Mouse (Mus musculus): ENCODE measurements around the gene Fbxw11. TPM values are rescaled to one million over a fixed set of nuclear protein-coding genes. Genes with fewer than 3 reads are reported as not detected.

The Fbxw11 gene
- polyA plus RNA-seq, 1 experiment from 2014 or later = 65.1 TPM

DNA sequence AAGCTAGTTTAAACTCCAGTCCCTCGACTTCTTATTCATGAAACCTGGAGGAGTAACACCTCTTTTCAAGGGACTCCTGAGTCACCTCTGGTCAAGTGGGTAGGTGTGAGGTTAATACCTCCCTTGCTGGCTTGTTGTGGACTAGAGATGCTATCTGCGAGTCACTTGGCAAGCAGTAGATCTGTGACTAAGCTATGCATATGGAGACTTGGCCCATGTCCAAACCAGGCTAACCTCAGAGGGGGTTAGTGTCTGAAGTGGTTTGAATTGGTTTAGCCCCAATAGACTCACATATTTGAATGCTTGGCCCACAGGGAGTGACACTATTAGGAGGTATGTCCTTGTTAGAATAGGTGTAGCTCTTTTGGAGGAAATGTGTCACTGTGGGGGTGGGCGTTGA lies 120.2 kb downstream of the Fbxw11 start:
- 65% methylated on average over 3 of the region's 3 CpGs for WGBS
- H3K9me3 ChIP-seq (replicated peaks) = no peaks in the 10 kb centered on the region
- H3K4me1 ChIP-seq = no peaks in the 10 kb centered on the region
- no peak overlapping the region for H3K4me2 ChIP-seq (replicated peaks)
- H3K9ac ChIP-seq = no peak overlapping the region
- no peaks in the 10 kb centered on the region for H3K27me3 ChIP-seq
- no peak overlapping the region for H3K27ac ChIP-seq (replicated peaks)
- no peak overlapping the region for H3K4me3 ChIP-seq (replicated peaks)
- no peaks in the 10 kb centered on the region for H3K36me3 ChIP-seq
- ATAC-seq (ENCODE audit: insufficient number of reproducible peaks, low FRiP score, low TSS enrichment, low read depth) = no peak

DNA sequence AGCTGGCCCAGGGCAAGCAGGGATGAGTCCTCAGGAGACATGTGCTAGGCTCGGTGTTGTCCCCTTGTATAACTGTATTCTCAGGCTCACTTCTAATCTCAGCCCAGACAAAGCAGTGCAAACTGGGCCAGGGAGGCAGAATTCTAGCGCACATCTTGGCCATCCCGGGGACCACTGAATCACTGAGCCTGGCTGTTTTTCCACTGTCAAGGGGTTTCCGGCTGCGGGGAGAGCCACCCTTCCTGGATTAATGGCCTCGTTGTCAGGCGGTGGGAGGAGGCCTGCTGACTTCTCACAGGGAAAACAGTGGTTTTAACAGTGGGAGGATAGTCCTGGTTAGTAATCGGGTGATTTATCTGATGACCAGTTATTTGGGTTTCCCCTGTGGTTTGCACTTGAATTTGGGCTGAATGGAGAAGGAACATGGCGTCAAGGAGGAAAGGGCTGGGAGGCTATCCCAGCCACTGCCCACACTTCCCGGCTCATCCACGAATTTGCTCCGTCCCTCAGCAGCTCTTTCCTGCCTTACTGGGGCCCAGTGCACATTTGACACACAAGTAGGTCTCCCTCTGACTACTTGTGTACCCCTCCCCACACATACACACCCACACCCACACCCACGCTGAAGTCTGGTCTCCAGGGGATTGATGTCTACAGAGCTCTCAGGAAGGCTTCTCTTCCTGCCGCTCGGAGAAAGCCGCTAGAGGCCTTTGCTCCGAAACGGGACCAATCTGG lies 125.1 kb downstream of the Fbxw11 start:
- Histone ChIP-seq H3K9me3 (replicated peaks) (no peaks in the 10 kb centered on the region), H3K27me3 (no peaks in the 10 kb centered on the region), H3K9ac (no peak overlapping the region), H3K4me3 (replicated peaks) (no peak overlapping the region), H3K27ac (replicated peaks) (no peak overlapping the region), H3K36me3 (no peaks in the 10 kb centered on the region), H3K4me2 (replicated peaks) (no peak overlapping the region), H3K4me1 (no peaks in the 10 kb centered on the region)
- no peak for ATAC-seq (ENCODE audit: insufficient number of reproducible peaks, low FRiP score, low TSS enrichment, low read depth)
- WGBS = 80% methylated on average over 18 of the region's 18 CpGs

- Histone ChIP-seq H3K4me1 (no peaks in the 10 kb centered on the region), H3K9me3 (replicated peaks) (no peaks in the 10 kb centered on the region), H3K27ac (replicated peaks) (no peak overlapping the region), H3K36me3 (no peaks in the 10 kb centered on the region), H3K4me2 (replicated peaks) (no peak overlapping the region), H3K4me3 (replicated peaks) (no peak overlapping the region), H3K9ac (no peak overlapping the region), H3K27me3 (no peaks in the 10 kb centered on the region)
- WGBS = 76% methylated on average over 12 of the region's 12 CpGs
- no peak for ATAC-seq (ENCODE audit: insufficient number of reproducible peaks, low FRiP score, low TSS enrichment, low read depth)
These were observed 126.3 kb downstream of the Fbxw11 start for GRCm38 (mm10) chr11:32768642-32769343.

- H3K36me3 ChIP-seq = no peaks in the 10 kb centered on the region
- no peaks in the 10 kb centered on the region for H3K27me3 ChIP-seq
- H3K27ac ChIP-seq (replicated peaks) = no peak overlapping the region
- H3K9me3 ChIP-seq (replicated peaks) = no peaks in the 10 kb centered on the region
- no peak for ATAC-seq (ENCODE audit: insufficient number of reproducible peaks, low FRiP score, low TSS enrichment, low read depth)
- no peak overlapping the region for H3K9ac ChIP-seq
- WGBS = 50% methylated on average over 11 of the region's 11 CpGs
- H3K4me2 ChIP-seq (replicated peaks) = no peak overlapping the region
- H3K4me3 ChIP-seq (replicated peaks) = no peak overlapping the region
- no peaks in the 10 kb centered on the region for H3K4me1 ChIP-seq
These were observed 138.4 kb downstream of the Fbxw11 start for GRCm38 (mm10) chr11:32780747-32781536.

DNA sequence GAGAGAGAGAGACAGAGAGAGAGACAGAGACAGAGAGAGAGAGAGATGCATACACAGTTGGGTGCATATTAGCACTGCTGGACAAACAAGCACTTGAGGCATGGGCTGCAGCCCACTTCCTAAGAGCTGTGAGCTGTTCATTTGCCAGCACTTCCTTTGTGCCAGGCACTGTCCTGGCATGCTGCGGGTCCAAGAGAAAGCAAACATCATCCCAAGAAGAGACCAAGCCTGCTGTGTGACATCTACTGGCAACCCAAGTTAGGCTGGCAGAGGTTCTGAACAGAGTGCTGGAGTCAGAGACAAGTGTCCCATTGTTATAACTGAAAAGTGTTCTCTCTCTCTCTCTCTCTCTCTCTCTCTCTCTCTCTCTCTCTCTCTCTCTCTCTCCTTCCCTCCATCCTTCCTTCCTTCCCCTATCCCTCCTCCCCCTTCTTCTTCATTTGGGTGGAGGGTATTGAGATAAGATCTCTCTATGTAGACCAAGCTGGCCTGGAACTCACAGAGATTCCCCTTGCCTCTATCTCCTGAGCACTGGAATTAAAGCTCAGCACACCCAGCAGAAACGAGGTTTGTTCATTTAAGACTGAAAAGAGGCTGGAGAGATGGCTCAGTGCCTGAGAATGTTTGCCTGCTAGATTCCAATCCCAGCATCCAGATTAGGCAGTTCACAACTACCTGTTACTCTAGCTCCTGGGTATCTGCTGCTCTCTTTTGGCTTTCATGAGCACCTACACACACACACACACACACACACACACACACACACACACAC lies 139.3 kb downstream of the Fbxw11 start:
- H3K4me1 ChIP-seq = no peaks in the 10 kb centered on the region
- no peak overlapping the region for H3K27ac ChIP-seq (replicated peaks)
- WGBS = 60% methylated on average over 2 of the region's 2 CpGs
- no peaks in the 10 kb centered on the region for H3K9me3 ChIP-seq (replicated peaks)
- no peak for ATAC-seq (ENCODE audit: insufficient number of reproducible peaks, low FRiP score, low TSS enrichment, low read depth)
- no peak overlapping the region for H3K4me2 ChIP-seq (replicated peaks)
- H3K27me3 ChIP-seq = no peaks in the 10 kb centered on the region
- no peak overlapping the region for H3K9ac ChIP-seq
- no peaks in the 10 kb centered on the region for H3K36me3 ChIP-seq
- no peak overlapping the region for H3K4me3 ChIP-seq (replicated peaks)

DNA sequence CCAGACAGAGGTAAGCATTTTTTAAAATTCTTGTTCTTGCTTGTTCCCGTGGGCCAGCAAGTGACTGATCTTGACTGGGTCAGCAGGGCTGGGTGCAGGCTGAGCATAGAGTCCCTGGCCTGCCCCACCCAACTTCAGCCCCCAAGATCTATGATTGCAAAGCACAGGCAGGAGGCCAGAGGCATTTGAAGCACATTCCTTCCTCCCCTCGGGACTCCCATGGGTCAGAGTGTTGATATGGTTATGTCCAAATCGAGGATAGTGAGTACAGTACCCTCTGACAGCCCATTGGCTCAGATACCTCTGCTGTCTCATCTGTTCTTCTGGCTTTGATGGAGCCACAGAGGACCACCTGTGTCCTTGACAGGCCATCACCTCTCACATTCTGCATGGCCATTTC lies 140.2 kb downstream of the Fbxw11 start:
- 65% methylated on average over 3 of the region's 3 CpGs for WGBS
- no peak for ATAC-seq (ENCODE audit: insufficient number of reproducible peaks, low FRiP score, low TSS enrichment, low read depth)

GRCm38 (mm10) chr11:32785591-32786147 lies 143.1 kb downstream of the Fbxw11 start:
- Histone ChIP-seq H3K9me3 (replicated peaks) (no peaks in the 10 kb centered on the region), H3K4me2 (replicated peaks) (no peak overlapping the region), H3K4me1 (no peaks in the 10 kb centered on the region), H3K27me3 (no peaks in the 10 kb centered on the region), H3K9ac (no peak overlapping the region), H3K36me3 (no peaks in the 10 kb centered on the region), H3K4me3 (replicated peaks) (no peak overlapping the region), H3K27ac (replicated peaks) (no peak overlapping the region)
- 89% methylated on average over 6 of the region's 6 CpGs for WGBS
- no peak for ATAC-seq (ENCODE audit: insufficient number of reproducible peaks, low FRiP score, low TSS enrichment, low read depth)

More for the DNA sequence above, 140.2 kb downstream of the Fbxw11 start:
- H3K36me3 ChIP-seq = no peaks in the 10 kb centered on the region
- no peaks in the 10 kb centered on the region for H3K9me3 ChIP-seq (replicated peaks)
- no peaks in the 10 kb centered on the region for H3K27me3 ChIP-seq
- H3K9ac ChIP-seq = no peak overlapping the region
- no peak overlapping the region for H3K27ac ChIP-seq (replicated peaks)
- no peak overlapping the region for H3K4me2 ChIP-seq (replicated peaks)
- no peak overlapping the region for H3K4me3 ChIP-seq (replicated peaks)
- no peaks in the 10 kb centered on the region for H3K4me1 ChIP-seq

DNA sequence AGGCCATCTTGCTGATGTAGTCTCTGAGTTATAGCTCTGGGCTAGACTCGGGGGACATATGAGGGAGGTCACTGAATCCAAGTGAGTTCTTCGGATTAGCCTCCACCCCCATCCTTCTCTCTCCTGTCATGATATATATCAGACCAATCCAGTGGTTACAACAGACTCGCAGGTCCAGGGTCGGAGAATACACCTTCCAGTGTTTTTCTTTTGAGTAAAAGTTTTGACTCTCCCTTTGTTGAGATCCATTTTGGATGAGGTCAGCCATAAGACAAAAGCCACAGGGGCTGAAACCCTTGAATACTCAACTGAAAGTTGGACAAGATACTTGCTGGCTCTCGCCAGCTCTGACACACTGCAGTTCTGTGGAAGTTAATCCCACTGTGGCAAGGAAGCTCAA lies 143.7 kb downstream of the Fbxw11 start:
- no peak overlapping the region for H3K4me3 ChIP-seq (replicated peaks)
- no peak for ATAC-seq (ENCODE audit: insufficient number of reproducible peaks, low FRiP score, low TSS enrichment, low read depth)
- no peaks in the 10 kb centered on the region for H3K36me3 ChIP-seq
- no peak overlapping the region for H3K27ac ChIP-seq (replicated peaks)
- H3K4me1 ChIP-seq = no peaks in the 10 kb centered on the region
- no peak overlapping the region for H3K4me2 ChIP-seq (replicated peaks)
- no peaks in the 10 kb centered on the region for H3K27me3 ChIP-seq
- no peaks in the 10 kb centered on the region for H3K9me3 ChIP-seq (replicated peaks)
- H3K9ac ChIP-seq = no peak overlapping the region
- 80% methylated on average over 5 of the region's 5 CpGs for WGBS

- Histone ChIP-seq H3K36me3 (no peaks in the 10 kb centered on the region), H3K4me1 (no peaks in the 10 kb centered on the region), H3K9me3 (replicated peaks) (no peaks in the 10 kb centered on the region), H3K9ac (no peak overlapping the region), H3K4me2 (replicated peaks) (no peak overlapping the region), H3K4me3 (replicated peaks) (no peak overlapping the region), H3K27me3 (no peaks in the 10 kb centered on the region), H3K27ac (replicated peaks) (no peak overlapping the region)
- ATAC-seq (ENCODE audit: insufficient number of reproducible peaks, low FRiP score, low TSS enrichment, low read depth) = no peak
- WGBS = 66% methylated on average over 10 of the region's 10 CpGs
These were observed 152.4 kb downstream of the Fbxw11 start for GRCm38 (mm10) chr11:32794759-32795445.

Measured in embryonic facial prominence, embryonic 15.5 days (tissue).